Mouse (Mus musculus) cerebellum, adult 11-12 months (tissue): ENCODE data around the gene Calr4.

Experiments
- DNase-seq: peaks from one replicate; pipeline ENCODE4 v3.0.0; 2022

Calr4 gene

GRCm38 (mm10) chr4:109280459-109281160 lies 46.3 kb downstream of the Calr4 start:
- peak; percentile 33 for DNase-seq

GRCm38 (mm10) chr4:109281161-109281560 lies 46.9 kb downstream of the Calr4 start:
- no peak for DNase-seq

GRCm38 (mm10) chr4:109281946-109282345 lies 47.7 kb downstream of the Calr4 start:
- DNase-seq = no peak

GRCm38 (mm10) chr4:109294629-109295028 lies 60.3 kb downstream of the Calr4 start:
- no peak for DNase-seq

- no peak for DNase-seq
Observed at GRCm38 (mm10) chr4:109296510-109296909, 62.2 kb downstream of the Calr4 start.

GRCm38 (mm10) chr4:109299136-109299535 lies 64.9 kb downstream of the Calr4 start:
- DNase-seq = no peak
